Mouse (Mus musculus) C2C12 (cell line): ENCODE measurements at regions not wholly inside any gene's neighbourhood (a gene's known extent, or its start where the extent isn't known, plus 50 kb on each side); places are given as distances from the start of the nearest gene placed in this dataset.

Experiments used
- H3K27me3 ChIP-seq: one replicate; pipeline ENCODE4 v1.6.1; 2011; ENCODE audit not compliant: control insufficient read depth, insufficient read depth, insufficient read length
- H3K36me3 ChIP-seq: one replicate; pipeline ENCODE4 v1.6.1; 2011; ENCODE audit not compliant: control insufficient read depth, insufficient read depth
- H3K4me3 ChIP-seq: one replicate; pipeline ENCODE4 v1.5.1; 2011; ENCODE audit warnings: mild to moderate bottlenecking, control low read depth; ENCODE audit not compliant: poor library complexity, insufficient read depth, severe bottlenecking
- H3K79me2 ChIP-seq: one replicate; pipeline ENCODE4 v1.6.1; 2011; ENCODE audit not compliant: control insufficient read depth, insufficient read depth
- H3K79me3 ChIP-seq: one replicate; pipeline ENCODE4 v1.6.1; 2011; ENCODE audit warnings: low read depth, control low read depth
- H3ac ChIP-seq: one replicate; pipeline ENCODE3; 2011; ENCODE audit warnings: low read depth; ENCODE audit not compliant: control insufficient read depth, insufficient read length
- CEBPB ChIP-seq: IDR thresholded peaks from one replicate; pipeline ENCODE4 v1.6.1; 2011; ENCODE audit warnings: low read depth, mild to moderate bottlenecking, control low read depth, moderate library complexity
- CTCF ChIP-seq: IDR thresholded peaks from one replicate; pipeline ENCODE4 v1.5.1; 2011; ENCODE audit not compliant: control insufficient read depth, insufficient read depth, insufficient read length
- FOSL1 ChIP-seq: IDR thresholded peaks from one replicate; pipeline ENCODE4 v1.8.0; 2011; ENCODE audit warnings: mild to moderate bottlenecking, low read length; ENCODE audit not compliant: poor library complexity, insufficient read depth, severe bottlenecking
- MAX ChIP-seq: IDR thresholded peaks from one replicate; pipeline ENCODE4 v1.6.1; 2011; ENCODE audit warnings: mild to moderate bottlenecking, control low read depth
- MYOD1 ChIP-seq: IDR thresholded peaks from one replicate; pipeline ENCODE4 v1.6.1; 2011; ENCODE audit warnings: low read depth; ENCODE audit not compliant: control insufficient read depth, insufficient read length
- MYOG ChIP-seq: IDR thresholded peaks from one replicate; pipeline ENCODE4 v1.6.1; 2011; ENCODE audit not compliant: control insufficient read depth, insufficient read length; ENCODE audit errors: extremely low read depth
- USF1 ChIP-seq: IDR thresholded peaks from one replicate; pipeline ENCODE4 v1.6.1; 2011; ENCODE audit warnings: low read depth, mild to moderate bottlenecking, control low read depth, moderate library complexity

DNA sequence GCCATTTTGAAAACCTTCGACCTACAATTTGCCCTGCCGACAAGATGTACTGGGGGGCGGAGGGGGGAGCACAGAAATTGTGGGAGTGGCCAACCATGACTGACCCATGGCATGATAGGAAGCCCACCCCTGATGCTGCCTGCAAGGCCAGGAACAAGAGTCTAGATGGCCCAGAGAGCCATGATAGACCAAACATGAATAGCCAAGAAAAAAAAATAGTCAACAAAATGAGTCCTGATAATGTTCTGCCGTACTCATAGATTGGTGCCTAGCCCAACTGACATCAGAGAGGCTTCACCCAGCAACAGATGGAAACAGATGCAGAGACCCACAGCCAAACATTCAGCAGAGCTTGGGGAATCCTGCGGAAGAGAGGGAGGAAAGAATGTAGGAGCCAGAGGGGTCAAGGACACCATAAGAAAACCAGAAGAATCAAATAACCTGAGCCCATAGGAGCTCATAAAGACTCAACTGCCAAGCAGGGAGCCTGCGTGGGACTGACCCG is 99.2 kb downstream of the Bms1 start:
- no peaks in the 10 kb centered on the region for H3K27me3 ChIP-seq
- H3K4me3 ChIP-seq = no peak overlapping the region
- H3K79me3 ChIP-seq = no peaks in the 10 kb centered on the region
- no peak overlapping the region for H3ac ChIP-seq
- no peak for TF ChIP-seq MYOG
- no peak for TF ChIP-seq CTCF
- no peak for TF ChIP-seq MAX
- TF ChIP-seq MYOD1 = no peak
- TF ChIP-seq FOSL1 = no peak
- no peak for TF ChIP-seq CEBPB
- no peak for TF ChIP-seq USF1
- H3K79me2 ChIP-seq = no peaks in the 10 kb centered on the region
- H3K36me3 ChIP-seq = no peaks in the 10 kb centered on the region

DNA sequence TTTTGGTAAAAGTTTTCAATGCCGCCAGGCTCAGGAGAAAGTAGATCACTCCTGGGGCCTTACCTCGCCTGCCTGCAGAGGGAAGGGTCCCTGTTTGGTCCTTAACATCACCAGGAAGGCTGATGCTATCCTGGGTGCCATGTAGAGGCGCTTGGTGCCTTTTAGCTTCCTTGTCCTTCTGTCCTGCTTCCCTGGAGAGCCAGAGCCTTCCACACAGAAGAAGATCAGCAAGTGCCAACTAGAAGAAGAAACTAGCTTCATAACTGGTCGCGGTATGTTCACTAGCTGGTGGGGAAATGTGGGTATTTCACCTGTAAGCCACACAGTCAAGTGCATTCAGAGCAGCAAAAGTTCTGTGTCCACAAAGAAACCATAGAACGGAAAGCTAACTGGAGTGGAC is 103.4 kb downstream of the Bms1 start:
- H3K36me3 ChIP-seq = no peaks in the 10 kb centered on the region
- no peak overlapping the region for H3ac ChIP-seq
- no peak for TF ChIP-seq MYOD1
- no peak for TF ChIP-seq USF1
- no peak for TF ChIP-seq CTCF
- no peak overlapping the region for H3K4me3 ChIP-seq
- no peaks in the 10 kb centered on the region for H3K79me3 ChIP-seq
- H3K27me3 ChIP-seq = no peaks in the 10 kb centered on the region
- H3K79me2 ChIP-seq = no peaks in the 10 kb centered on the region

DNA sequence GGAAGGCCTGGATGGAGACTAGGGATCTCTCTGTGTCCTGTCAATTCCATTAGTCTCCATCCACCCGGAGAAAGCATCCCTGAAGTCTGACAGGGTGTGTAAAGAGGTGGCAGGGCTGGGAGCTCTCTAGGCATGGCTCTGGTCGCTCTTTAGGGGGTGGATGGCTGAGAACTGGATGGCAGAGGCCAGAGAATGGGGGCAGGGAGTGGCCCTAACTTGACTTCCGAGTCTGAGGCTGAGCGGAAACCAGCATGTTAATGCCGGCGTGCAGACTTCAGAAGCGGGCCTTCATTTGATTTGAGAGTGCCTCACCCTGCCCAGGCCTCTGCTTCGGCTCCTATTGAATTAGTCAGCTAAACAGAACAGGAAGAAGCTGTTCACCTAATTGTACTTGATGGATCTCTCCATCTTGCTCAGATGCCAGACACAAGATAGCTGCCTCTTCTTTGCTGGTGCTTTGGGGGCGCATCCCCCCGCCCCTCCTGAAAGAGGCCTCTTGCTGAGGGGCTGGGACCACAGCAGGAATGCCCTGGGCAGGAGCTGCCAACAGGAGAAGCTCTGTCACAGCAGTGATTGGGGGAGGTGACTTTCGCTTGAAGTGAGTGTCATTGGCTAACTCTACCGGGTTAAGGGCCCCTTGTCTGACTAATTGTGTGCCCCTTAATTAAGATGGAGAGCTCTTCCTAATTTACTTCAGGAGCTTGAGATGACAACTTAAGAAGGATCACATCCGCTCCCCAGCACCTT is 104.2 kb downstream of the Bms1 start:
- no peak for TF ChIP-seq MYOD1
- no peak for TF ChIP-seq USF1
- TF ChIP-seq FOSL1 = no peak
- TF ChIP-seq CEBPB = no peak
- TF ChIP-seq MAX = no peak
- TF ChIP-seq MYOG = no peak
- Histone ChIP-seq H3K79me2 (no peaks in the 10 kb centered on the region), H3ac (no peak overlapping the region), H3K4me3 (no peak overlapping the region), H3K79me3 (no peaks in the 10 kb centered on the region), H3K27me3 (no peaks in the 10 kb centered on the region), H3K36me3 (no peaks in the 10 kb centered on the region)

DNA sequence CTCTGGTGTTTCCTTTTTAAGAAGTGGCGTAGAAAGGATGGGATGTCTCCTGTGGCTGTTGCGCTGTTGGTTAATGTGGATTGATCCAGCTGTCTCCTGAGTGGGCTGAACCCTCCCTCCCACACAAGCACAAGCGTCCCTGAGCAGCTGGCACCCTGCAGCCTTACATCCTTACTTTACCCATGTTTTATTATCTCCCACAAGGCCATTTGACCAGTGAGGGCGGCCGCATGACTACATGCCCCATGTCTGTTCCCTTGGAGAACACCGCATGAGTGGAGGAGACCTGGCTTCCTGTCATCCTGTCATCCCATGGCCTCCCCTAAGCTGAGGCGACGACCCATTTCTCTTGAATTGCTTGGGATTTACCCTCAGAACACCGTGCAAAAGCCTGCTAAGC is 108.2 kb downstream of the Bms1 start:
- Histone ChIP-seq H3K79me2 (no peaks in the 10 kb centered on the region), H3K79me3 (no peaks in the 10 kb centered on the region), H3ac (no peak overlapping the region), H3K4me3 (no peak overlapping the region), H3K27me3 (peaks cover 6% of the 10 kb centered on the region), H3K36me3 (no peaks in the 10 kb centered on the region)
- TF ChIP-seq CEBPB (no peak), MAX (no peak), CTCF (no peak), MYOD1 (no peak)

DNA sequence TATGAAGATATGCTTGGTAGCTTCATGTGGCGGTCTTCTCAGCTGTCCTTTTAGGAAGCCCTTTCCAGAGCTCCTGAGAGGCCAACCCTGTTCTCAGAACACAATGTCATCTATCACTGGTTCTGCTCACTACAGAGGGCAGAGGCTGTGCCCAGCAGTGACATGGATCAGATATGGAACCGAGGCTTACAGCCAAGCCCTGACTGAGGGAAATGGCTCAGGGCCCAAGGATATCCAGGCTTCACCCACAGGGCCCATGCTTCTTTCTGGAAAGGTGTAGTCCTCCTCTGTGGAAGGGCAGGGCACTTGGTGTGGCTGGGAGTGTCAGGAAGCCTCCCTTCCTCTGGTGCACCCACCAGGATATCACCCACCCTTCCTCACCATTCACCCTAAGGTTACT is 109.4 kb downstream of the Bms1 start:
- TF ChIP-seq MYOG (no peak), MYOD1 (no peak), FOSL1 (no peak), CEBPB (no peak), USF1 (no peak), CTCF (no peak), MAX (no peak)

DNA sequence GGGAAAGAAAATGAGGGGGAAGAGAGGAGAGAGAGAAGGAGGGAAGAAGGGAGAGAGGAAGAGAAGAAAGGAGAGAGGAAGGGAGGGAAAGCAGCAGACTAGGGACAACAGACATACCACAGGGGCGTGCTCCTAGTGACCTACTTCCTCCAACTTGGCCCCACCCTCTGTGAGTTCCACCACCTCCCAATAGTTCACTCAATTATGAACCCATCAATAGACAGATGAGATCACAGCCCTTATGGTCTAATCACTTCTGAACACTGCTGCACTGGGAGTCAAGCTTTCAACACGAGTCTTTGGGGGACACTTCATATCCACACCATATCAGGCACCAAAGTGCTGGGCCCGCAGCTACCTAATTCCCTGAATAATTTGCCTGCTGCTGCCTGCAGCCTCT is 110.7 kb downstream of the Bms1 start:
- TF ChIP-seq MYOG = no peak
- TF ChIP-seq MYOD1 = no peak
- TF ChIP-seq CEBPB = no peak
- no peak for TF ChIP-seq CTCF
- no peak for TF ChIP-seq FOSL1
- no peak for TF ChIP-seq USF1
- no peak for TF ChIP-seq MAX
- Histone ChIP-seq H3K36me3 (no peaks in the 10 kb centered on the region), H3ac (no peak overlapping the region), H3K27me3 (peaks cover 6% of the 10 kb centered on the region), H3K79me2 (no peaks in the 10 kb centered on the region), H3K79me3 (no peaks in the 10 kb centered on the region), H3K4me3 (no peak overlapping the region)

More for the DNA sequence above, 109.4 kb downstream of the Bms1 start:
- Histone ChIP-seq H3K4me3 (no peak overlapping the region), H3K79me3 (no peaks in the 10 kb centered on the region), H3ac (no peak overlapping the region), H3K27me3 (peaks cover 6% of the 10 kb centered on the region), H3K36me3 (no peaks in the 10 kb centered on the region), H3K79me2 (no peaks in the 10 kb centered on the region)
